Mouse (Mus musculus): ENCODE measurements around the gene Smim24.

Smim24 gene

DNA sequence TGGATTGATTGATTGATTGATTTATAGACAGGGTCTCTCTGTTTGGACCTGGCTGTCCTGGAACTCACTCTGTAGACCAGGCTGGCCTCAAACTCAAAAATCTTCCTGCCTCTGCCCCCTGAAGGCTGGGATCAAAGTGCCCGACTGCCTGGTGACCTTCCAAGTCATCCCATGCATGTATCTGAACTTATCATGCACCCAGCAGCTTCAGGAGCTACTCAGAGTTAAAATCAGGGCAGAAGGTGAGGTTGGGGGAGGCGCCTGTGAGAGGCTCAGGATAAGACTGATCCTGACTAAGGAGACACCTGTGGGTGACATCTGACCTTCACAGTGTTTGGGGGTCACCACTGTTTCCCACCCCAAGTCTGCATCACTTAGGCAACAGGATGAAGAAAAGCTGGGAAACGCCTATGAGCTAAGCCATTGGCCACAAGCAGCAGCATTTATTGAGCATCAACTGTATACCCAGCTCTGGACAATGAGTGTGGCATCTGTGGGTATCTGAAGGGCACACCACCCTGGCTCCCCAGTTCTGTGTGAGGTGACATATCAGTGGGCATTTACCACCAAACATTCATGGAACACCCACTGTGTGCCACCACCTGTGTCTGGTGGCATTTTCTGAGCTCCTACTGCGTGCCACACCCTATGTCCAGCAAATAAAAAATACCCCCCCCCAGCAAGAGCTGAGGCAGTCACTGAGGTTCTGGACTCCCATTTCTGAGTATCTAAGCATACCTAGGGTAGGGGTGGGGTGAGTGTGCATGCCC lies 30.8 kb downstream of the Smim24 start:
- DNase-seq: peak in 1 of 2 experiments; percentile 1

DNA sequence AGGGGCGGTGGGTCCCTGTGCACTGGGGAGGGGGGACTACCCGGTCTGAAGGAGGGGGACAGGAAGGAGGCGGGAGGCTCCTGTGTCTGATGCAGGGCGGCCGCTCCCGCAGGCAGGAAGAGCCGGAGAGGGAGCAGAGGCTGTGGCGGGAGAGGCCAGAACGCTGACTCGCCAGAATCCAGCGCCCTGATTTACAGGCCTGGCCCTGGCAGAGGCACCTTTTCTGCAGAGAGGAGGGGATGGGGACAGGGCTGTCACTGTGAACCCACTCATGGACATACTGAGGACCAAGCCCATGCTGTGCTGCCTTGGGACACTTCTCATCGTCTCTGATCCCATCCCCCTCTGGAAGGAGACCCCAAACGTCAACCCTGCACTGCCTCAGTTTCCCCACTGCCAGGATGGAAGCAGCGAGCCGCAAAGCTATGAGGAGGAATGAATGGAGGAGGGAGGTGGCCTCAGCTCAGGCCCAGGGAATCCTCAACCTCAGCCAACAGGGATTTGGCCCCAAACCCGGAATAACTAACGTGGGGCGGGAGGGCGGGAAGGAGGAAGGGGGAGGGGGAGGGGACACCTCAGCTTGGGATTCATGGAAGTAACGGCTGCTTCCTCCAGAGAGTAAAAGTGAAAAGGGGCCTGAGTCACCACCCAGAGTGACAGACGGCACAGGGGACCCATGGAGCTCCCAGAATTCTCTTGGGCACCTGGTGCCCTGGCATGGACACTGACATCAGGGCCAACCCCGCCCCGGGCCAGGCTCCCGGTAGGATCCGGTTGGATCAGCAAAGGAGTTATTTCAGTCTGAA lies 31.6 kb downstream of the Smim24 start:
- peak; percentile 3 to 5 for DNase-seq

DNA sequence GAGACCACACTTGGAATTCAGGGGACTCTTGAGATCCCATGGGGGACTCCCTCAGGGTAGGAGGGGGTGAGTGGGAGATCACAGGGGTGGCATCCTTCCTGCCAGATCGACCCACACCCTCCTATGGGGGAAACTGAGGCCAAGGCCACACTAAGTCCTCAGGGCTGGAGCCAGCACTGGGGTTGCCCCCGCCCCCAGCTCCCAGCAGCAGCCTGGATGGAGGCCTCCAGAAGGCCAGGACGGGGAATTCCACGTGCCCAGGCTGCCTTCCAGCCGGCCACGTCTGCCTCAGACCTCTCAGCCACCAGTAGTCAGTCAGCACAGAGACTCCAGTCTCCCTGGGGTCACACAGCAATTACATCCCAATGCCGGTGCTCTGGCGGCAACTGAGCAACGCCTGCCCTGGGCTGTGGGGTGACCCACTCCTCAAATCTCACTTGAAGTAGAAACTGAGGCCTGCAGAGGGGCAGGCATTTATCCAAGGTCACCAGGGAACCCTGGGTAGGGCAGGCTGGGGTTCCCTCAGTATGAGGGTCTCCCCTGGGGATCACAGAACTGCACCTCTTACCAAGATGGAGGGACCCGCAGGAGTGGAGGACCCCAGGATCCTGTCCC lies 32.5 kb downstream of the Smim24 start:
- peak; percentile 6 to 10 for DNase-seq

GRCm38 (mm10) chr10:81426081-81426671 lies 33.3 kb downstream of the Smim24 start:
- DNase-seq: peak; percentile 4

- peak; percentile 17 to 39 for DNase-seq
Observed at GRCm38 (mm10) chr10:81426897-81427296, 34.0 kb downstream of the Smim24 start.

DNA sequence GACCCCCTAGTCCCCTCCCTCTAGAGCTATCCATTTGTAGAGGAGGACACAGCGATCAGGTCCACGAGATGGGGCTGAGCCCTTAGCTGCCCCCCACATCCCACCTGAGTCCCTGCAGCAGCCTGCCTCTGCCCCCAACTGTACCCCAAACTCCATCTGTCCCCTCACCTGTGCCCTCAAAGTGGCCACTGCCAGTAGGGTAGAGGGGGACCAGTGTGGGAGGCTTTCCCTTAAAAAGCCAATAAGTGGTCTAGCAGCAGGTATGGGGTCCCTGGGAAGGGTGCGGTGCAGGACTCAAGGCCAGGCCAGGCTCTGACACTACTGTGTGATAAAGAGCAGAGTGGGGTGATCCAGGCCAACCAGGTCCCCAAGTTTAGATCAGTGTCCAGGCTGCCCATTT lies 34.5 kb downstream of the Smim24 start:
- no peak for DNase-seq

DNA sequence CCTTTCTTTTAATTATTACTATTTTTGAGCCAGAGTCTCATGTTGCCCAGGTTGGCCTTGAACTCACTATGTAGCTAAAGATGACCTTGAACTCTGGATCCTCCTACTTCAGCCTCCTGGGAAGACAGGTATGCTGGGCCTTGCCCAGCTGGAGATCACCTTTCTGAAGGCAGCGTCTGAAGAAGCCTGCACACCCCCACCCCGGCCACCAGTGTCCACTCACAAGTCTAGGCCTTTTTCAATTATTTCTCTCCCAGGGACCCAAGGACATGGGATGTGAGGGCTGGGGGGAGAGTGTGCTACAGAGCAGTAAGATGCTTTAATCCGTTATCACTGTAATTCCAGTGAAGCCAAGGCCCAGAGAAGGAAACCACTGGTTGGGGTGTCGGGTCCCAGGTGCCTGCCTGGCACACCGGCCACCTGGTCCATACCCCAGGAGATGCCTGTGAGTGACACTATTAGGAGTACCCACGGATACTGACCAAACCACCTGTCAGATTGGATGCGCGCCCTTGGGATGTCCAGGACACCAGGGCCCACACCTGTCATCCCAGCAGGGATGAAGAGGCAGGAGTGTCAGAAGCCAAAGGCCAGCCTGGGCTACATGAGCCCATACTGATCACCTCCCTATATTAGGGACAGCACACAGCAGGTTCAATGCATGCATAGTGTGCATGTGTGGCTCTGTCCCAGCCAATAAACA lies 35.1 kb downstream of the Smim24 start:
- peak; percentile 2 to 3 for DNase-seq

DNA sequence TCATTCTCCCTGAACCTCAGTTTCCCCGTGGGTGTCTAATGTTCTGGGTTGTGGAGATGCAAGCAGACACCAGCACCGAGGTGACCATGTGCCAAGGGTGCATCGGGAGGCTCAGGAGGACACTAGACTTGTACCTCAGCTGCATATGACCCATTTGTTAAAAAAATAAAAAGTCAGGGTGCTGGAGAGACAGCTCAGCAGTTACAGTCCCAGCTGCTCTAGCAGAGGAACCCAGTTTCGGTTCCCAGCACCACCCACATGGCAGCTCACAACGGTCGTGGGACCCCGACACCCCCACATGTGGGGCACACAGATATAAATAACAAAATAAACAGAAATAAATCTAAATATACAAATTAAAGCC lies 35.6 kb downstream of the Smim24 start:
- DNase-seq: peak in 1 of 2 experiments; percentile 3

DNA sequence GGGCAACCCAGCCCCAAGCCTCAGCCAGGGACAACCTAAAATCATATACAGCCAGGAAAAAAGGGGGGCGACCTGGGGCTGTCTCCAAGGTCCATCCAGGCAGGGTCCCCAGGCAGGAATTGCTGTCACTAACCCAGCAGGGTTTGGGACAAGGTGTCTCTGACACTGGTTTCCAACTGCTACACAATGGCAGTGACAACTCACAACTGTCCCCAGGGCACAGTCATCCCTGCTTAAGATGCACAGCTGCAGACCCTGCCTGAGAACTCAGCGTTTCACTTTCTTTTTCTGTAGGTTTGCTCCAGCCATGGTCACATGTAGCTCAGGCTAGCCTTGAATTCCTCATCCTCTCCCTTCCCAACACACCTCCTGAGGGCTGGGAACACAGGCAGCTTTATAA lies 36.2 kb downstream of the Smim24 start:
- DNase-seq: peak; percentile 6

DNA sequence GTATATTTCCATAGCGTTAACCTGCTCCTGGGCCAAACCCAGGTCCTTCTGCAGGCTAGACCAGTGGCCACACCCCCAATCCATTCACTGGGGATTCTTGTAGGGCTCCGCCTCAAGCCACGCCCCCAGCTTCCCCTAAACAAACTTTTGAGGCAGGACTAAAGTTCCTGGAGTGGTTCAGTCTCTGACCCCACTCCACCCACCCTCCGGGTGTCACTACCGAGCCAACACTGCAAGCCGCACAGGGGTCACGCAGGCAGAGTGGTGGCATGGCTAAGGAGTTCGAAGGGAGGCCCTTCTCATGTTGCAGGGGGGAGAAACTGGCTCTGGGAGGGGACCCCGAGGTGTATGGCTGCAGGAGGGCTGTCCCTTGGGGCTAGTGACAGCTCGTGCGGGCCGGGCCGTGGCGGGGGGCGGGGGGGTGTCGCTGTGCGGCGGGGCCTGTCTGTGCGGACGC lies 36.8 kb downstream of the Smim24 start:
- DNase-seq: peak; percentile 81 to 85

- DNase-seq: peak; percentile 73 to 82
Observed at GRCm38 (mm10) chr10:81430141-81430830, 37.4 kb downstream of the Smim24 start.

- peak; percentile 54 to 65 for DNase-seq
Observed at GRCm38 (mm10) chr10:81430831-81431525, 38.1 kb downstream of the Smim24 start.

- DNase-seq: no peak
Observed at GRCm38 (mm10) chr10:81431526-81432168, 38.8 kb downstream of the Smim24 start.

- no peak for DNase-seq
Observed at GRCm38 (mm10) chr10:81432169-81432867, 39.5 kb downstream of the Smim24 start.

DNA sequence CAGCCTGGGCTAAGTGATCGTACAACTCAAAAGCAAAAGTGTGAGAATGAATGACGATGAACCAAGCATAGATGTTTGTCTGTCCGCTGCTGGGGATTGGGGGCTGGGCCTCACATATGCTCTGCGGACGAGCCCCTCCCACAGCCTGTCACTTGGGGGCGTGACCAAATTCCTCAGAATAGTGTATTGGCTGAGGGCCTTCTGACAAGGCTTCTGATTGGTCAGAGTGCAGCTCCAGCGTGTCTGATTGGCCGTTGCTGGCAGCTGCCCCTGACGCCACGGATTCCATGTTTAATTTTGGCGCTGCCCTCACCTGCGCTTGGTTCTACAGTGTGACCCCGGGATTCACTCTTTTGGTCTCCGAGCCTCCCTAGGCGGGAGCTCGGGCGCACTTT lies 40.0 kb downstream of the Smim24 start:
- peak; percentile 85 to 88 for DNase-seq

GRCm38 (mm10) chr10:81433541-81434289 lies 40.9 kb downstream of the Smim24 start:
- DNase-seq: peak; percentile 73 to 74

- DNase-seq: peak; percentile 38 to 45
Observed at GRCm38 (mm10) chr10:81434361-81435263, 41.8 kb downstream of the Smim24 start.

DNA sequence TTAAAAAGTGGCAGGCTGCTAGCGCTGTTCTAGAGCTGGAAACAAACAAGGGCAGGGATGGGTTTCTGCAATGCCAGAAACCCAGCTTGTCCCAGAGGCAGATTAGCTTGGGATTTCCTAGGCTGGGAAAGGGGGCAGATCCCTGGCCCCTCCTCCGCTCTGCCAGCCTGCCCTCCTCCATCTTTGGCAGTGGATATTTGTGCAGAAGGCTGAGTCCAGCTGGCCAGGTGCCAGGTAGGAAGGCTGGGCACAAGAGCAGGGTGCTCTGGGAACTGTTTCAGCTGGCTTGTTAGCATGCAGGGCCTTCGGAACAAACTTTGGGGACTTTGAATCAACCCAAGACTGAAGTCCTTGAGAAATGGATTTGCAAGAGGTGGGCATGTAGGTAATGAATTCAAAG lies 42.6 kb downstream of the Smim24 start:
- peak in 1 of 2 experiments; percentile 6 for DNase-seq

Data from spleen, adult 18-20 months (tissue).